Mouse (Mus musculus) frontal cortex, postnatal 14 days (tissue): ENCODE results near the gene Olfr211.
"Not testable (repeated sequence)": the region's sequence is repeated elsewhere in the genome, so short reads cannot be mapped to it uniquely, and the experiment has no call there.

ENCODE experiments used
- DNase-seq, 2 experiments: peaks; one replicate each; pipeline ENCODE4 v3.0.0; 2022; ENCODE audit warnings: low spot score in 2 of 2

Gene Olfr211

GRCm38 (mm10) chr6:116488791-116489190 is at the start of gene Olfr211:
Gene Olfr211, plus strand, starts transcription at chr6:116489091.
- no peak for DNase-seq

GRCm38 (mm10) chr6:116439531-116439930 is 49.4 kb upstream of the Olfr211 start:
- DNase-seq = no peak

- DNase-seq = no peak
Measured at GRCm38 (mm10) chr6:116440447-116440846, 48.4 kb upstream of the Olfr211 start.

GRCm38 (mm10) chr6:116440849-116441248 is 48.0 kb upstream of the Olfr211 start:
- no peak for DNase-seq

- DNase-seq = no peak
Measured at GRCm38 (mm10) chr6:116455781-116456180, 33.1 kb upstream of the Olfr211 start.

GRCm38 (mm10) chr6:116456482-116456881 is 32.4 kb upstream of the Olfr211 start:
- DNase-seq = no peak

- DNase-seq = no peak
Measured at GRCm38 (mm10) chr6:116458728-116459127, 30.2 kb upstream of the Olfr211 start.

GRCm38 (mm10) chr6:116459232-116459631 is 29.7 kb upstream of the Olfr211 start:
- DNase-seq = no peak

- DNase-seq = no peak
Measured at GRCm38 (mm10) chr6:116460544-116461283, 28.2 kb upstream of the Olfr211 start, which contains the start of gene Alox5. Gene Alox5, minus strand, starts transcription at chr6:116461178.

GRCm38 (mm10) chr6:116468081-116468480 is 20.8 kb upstream of the Olfr211 start:
- no peak for DNase-seq

GRCm38 (mm10) chr6:116485081-116485480 is 3.8 kb upstream of the Olfr211 start:
- no peak for DNase-seq

- no peak for DNase-seq
Measured at GRCm38 (mm10) chr6:116486833-116487232, 2.1 kb upstream of the Olfr211 start.

GRCm38 (mm10) chr6:116493742-116494141 is 4.9 kb downstream of the Olfr211 start:
- DNase-seq = no peak

GRCm38 (mm10) chr6:116495960-116496359 is 7.1 kb downstream of the Olfr211 start:
- DNase-seq = no peak

- DNase-seq = not testable (repeated sequence)
Measured at GRCm38 (mm10) chr6:116506302-116507003, 17.6 kb downstream of the Olfr211 start, which contains the start of gene Olfr212. Gene Olfr212, plus strand, starts transcription at chr6:116506516.

GRCm38 (mm10) chr6:116514832-116515231 is 25.9 kb downstream of the Olfr211 start:
- no peak for DNase-seq

- no peak for DNase-seq
Measured at GRCm38 (mm10) chr6:116538156-116538555, 49.3 kb downstream of the Olfr211 start, which contains the start of gene Olfr213. Gene Olfr213, plus strand, starts transcription at chr6:116538456.

GRCm38 (mm10) chr6:116542500-116542899 is 53.6 kb downstream of the Olfr211 start:
- DNase-seq = no peak
